Mouse (Mus musculus) regulatory T cell (primary cell): ENCODE measurements around the gene Mtus2.

Source experiments
- in situ Hi-C: fragments of 300-600 bp; cut with MboI, MseI; formaldehyde crosslinking; loops from one replicate; pipeline ENCODE4 v1.15.1; 2025; ENCODE audit warnings: high pct_unique_total_duplicates

Gene Mtus2

DNA sequence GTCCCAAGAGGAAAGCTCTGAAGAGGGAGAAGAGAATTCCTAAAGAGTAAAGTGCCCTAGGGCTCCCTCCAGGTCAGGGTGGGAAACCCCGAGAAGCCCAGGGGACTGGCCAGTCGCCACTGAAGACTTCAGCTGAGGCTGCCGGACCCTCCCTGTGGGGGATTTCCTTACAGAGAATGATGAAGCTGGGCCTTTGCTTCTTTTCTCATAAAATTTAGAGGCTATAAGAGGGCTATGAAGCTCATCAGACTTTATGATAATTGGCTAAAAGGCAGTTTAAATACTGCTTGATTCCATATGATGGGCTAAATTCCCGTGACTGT, 224.1 kb downstream of the Mtus2 start:
- in situ Hi-C loops, result no loop called here

DNA sequence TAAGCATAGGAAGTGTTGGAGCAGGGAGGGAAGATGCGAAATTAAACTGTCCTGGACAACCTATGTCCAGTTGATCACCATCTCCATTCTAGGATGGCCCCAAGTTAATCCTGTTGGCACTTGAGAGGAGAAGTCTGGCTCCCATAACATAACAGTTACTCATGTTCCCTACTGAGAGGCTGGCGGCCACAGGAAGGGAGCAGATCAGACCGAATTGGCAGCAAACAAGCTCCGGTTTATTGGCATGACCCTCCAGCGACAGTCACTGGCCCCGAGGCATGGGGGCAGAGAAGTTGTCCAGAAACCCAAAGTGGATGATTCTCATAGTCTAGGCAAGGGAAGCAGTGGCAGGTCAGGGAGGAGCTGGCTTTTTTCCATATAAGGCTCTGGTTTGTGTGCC, 224.8 kb downstream of the Mtus2 start:
- in situ Hi-C loops, result no loop called here

DNA sequence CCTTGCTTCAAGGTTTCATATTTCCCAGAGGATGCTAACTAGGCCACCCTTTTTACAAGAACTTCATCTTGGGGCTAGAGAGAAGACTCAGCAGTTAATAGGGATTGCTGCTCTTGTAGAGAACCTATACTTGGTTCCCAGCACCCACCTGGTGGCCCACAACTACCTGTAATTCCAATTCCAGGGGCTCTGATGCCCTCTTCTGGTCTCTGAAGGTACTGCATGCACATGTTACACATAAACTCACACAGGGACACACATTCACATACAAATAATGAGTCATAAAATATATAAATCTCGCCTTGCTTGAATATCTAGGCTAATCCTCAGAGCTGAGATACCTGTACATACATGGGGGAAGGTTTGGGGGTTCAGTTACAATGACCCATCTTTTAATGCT, 228.8 kb downstream of the Mtus2 start:
- in situ Hi-C loops, result no loop called here

DNA sequence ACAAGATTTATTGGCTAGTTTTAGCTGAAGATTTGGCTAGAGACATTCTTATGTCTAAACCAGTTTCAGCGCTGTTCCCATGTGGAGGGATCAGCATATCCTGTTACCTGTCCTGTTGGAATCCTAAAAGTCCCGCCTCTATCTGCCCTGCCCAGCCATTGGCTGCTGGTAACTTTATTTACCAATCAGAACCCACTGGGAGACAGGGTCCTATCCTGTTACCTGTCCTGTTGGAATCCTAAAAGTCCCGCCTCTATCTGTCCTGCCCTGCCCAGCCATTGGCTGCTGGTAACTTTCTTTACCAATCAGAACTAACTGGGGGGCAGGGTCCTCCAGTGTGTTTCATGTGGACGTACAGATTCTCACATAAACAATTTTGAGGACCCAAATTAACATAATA, 234.3 kb downstream of the Mtus2 start:
- in situ Hi-C loops, result no loop called here

DNA sequence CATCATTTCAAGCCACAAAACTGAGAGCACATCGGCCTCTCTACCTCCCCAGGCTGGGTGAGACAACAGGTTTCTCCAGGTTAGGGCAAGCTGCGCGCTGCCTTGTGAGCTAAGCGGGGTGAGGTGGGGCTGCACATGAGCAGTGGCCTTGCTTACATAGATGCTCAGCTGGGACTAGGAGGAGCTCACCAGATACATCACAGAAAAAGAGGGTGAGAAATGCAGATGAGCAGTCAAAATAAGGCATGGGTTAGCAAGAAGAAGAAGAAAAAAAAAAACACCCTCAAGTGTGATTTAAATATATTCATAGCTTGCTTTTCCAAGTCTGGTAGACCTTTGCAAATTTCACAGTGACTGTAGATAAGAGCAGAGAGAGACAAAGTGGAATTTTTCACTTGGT, 254.7 kb downstream of the Mtus2 start:
- in situ Hi-C loops, result no loop called here

DNA sequence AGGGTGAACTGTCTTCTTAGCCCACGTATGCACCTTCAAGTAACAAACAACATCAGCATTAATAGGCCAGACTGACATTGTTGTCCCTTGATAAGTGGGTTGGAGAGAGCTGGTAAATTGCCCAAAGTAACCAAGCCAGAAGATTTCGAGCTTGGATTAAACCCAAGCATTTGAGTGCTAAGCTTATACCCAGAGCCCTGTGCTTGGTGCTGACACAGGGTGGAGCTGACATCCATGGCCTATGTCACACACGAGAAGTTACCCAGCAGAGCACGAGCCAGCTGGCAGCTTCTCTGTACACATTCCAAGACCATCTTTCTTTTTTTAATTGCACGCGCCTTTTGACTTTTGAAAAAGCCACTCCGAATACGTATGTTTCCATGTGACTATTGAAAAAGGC, 259.7 kb downstream of the Mtus2 start:
- in situ Hi-C loops, result no loop called here

DNA sequence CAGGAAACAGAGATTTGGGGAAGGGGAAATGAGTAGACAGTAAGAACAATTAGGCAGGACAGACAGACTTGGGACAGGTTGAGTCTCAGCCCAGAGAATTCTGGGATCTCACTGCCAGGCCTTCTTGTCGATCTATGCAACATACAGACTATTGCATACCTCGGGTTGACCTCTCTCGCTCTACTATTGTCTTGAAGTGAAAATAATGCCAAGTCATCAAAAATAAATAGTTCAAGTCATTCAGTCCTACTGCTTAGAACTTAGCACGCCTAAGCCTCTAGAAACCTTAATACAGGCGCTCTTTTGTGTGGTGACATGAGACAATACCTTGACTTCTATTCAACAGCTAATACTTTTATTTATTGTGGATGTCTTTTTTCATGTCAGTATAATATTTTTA, 265.8 kb downstream of the Mtus2 start:
- in situ Hi-C loops, result no loop called here

DNA sequence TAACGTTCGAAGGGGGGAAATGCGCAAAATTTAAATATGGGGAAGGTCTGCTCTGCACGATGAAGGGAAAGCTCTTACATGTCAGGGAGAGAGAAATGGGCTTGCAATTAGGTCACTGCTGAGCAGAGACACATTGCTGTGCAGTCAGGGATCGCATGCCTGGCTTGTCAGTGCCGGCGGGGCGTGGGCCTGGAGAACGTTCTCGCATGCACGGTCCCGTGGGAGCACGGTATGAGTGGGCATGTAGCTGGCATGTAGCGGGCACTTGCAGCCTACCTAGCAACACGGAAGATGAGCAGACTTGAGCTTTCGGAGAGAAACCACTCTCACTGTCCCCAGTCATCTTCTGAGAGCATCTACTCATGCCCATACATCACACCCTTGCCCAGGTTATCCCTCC, 266.9 kb downstream of the Mtus2 start:
- in situ Hi-C loops, result no loop called here

DNA sequence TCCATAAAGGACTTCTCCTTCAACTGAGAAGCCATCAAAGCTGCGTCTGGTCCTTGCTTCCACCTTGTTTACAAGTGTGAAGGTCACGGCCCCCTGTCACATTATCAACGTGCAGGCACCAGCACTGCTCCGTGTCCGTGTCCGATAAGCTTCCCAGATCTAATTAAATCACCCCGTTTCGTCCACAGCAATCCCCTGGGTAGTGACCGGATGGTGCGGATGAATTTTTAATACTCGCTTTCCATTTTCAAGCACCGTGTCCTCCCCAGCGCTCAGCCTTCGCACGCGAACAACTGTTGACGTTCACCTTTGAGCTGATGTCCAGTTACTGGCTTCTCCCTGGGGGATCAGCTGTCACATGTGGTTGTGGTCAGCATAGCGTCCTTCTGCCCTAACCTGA, 276.6 kb downstream of the Mtus2 start:
- in situ Hi-C loops, result loop anchor here (10.0 kb wide), 1 partner anchor 269 kb away; no protein-coding TSS in a partner anchor

DNA sequence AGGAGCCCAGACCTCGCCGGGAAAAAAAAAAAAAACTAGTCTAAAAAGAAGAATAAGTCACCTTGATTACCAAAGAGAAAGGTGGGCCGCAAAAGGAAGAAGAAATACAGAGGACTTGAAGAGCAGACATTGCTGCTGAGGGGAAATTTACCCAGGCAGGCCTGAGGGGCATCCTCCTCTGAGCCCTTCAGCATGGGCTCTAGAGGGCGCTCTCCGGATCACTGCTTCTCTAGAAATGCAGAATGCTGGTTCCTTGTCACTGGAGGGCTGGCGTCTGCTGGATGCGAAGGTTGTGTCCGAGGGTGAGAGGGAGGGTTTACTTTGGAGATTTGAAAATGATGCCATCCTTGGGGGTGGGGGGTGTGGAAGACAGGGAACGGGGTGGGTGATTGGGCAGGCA, 279.5 kb downstream of the Mtus2 start:
- in situ Hi-C loops, result loop anchor here (10.0 kb wide), 1 partner anchor 272 kb away; no protein-coding TSS in a partner anchor

DNA sequence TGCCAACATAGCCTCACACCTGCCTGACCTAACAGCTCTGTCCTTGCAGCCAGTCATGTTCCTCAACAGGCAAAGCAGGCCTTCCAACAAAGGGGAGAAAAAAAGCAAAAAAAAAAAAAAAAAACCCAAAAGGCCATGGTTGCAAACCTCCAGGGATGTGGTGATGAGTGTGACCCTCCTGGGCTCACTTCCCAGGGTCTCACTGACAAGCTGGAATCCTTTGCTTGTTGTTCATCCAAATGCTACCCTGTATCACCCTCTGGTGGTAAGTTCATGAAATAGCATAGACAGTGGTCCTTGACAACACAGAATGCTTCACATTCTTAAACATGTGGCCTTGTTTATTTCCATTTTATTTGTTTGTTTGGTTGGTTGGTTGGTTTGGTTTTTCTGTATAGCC, 281.9 kb downstream of the Mtus2 start:
- in situ Hi-C loops, result loop anchor here (10.0 kb wide), 1 partner anchor 274 kb away; no protein-coding TSS in a partner anchor

DNA sequence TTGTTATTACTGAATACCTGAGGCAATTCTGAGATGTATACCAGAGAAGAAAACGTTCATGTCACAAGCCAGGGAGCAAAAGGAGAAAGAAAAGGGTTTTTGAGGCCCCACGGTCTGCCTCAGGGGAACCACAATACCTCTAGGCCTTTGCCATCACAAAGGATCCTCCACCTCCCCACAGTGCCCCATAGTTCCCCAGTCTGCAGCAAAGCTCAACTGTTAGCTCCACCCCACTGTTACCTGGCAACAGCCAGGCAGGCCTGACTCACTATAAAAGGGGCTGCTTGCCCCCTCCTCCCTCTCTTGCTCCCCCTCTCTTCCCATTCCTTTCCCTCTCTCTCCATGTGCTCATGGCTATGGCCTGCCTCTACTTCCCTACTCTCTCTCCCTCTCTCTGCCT, 282.6 kb downstream of the Mtus2 start:
- in situ Hi-C loops, result loop anchor here (10.0 kb wide), 1 partner anchor 275 kb away; no protein-coding TSS in a partner anchor

DNA sequence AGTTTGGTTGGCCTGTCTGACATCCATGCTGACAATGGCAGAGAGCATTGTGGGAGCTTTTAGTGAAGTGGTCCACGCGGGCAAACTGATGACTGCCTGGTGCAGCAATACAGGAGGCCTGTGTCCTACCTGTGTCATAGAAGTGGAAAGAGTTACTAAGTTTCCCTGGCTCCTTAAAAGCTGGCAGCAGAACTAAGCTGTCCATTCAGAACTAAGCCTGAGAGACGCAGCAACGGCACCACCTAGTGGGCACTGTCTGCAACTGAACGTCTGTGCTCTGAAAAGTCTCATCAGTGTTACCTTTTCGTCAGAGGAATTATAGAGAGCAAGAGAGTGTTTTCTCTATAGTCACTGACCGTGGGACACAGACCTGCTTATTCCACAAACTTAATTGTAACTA, 284.8 kb downstream of the Mtus2 start:
- in situ Hi-C loops, result no loop called here

DNA sequence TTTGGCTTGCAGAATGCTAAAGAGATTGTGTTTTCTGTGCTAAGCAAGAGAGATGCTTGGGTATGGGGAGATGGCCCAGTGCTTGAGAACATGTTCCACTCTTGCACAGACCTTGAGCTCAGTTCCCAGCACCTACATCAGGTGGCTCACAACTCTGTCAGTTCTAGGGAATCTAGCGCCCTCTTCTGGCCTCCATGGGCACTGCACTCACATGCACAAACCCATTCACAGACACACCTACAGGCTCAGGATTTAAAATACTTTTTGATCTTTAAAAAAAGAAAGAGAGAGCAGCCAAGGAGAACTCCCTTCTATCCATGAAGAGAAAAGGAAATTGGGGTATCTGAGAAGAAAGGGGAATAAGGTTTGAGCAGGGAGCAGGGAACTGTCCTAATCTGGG, 287.4 kb downstream of the Mtus2 start:
- in situ Hi-C loops, result no loop called here

DNA sequence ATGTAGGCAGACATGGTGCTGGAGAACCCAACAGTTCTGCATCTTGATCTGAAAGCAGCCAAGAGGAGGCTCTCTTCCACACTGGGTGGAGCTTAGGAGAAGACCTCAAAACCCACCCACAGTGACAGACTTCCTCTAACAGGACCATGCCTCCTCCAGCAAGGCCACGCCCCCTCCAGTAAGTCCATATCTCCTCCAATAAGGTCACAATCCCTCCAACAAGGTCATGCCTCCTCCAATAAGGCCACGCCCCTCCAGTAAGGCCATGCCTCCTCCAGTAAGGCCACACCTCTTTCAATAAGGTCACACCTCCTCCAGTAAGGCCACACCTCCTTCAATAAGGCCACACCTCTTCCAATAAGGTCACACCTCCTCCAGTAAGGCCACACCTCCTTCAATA, 288.3 kb downstream of the Mtus2 start:
- in situ Hi-C loops, result no loop called here

DNA sequence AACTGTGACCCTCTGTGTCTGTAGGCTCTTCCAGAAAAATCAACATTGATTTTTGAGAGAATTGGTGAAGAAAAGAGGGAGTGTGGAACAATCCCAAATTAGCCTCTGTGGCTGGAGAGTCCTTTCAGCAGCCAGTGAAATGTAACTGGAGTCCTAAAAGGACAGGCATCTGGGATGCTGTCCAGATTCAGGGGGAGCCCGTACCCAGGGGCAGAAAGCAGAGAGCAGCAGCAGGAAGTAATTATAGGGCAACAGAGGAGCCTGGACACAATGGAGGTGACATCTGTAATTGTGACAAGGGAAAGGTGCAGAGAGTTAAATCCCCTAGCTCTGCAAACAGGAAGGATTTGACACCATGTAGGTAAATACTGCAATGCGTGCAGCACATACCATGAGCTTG, 291.1 kb downstream of the Mtus2 start:
- in situ Hi-C loops, result no loop called here

DNA sequence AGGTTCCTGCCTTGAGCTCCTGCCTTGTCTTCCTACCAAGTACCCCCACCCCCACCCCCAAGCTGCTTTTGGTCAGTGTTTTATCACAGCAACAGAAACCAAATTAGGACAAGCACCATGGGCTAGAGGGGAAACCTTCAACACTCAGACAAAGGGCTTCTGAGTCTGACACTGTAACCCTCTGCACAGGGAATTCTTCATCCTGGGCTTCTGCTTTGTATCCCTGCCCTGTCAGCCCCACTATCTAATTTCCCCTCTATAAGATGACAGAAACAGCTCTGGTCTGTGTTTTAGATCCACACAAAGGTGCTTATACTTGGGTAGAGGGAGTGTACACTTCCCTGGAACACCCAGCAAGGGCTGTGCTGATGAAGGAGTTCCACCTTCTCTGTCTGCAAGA, 294.7 kb downstream of the Mtus2 start:
- in situ Hi-C loops, result no loop called here

DNA sequence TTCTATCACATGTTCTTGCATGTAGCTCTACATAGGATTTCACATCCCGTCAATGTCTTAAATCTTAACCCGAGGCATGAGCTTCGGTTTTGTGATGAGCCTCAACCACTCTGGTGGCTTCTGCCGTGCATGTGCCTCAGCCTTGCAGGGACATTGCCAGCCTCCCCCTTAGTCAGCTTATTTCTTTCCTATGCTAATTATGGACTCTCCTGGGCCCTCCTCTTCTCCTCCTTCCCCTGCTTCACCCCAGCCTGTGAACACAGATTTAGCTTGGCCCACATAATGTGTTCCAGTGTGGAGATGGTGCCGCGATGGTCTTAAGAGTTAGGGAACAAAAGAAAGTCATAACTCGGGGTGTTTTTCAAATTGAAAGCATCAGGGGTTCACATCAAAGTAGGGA, 304.9 kb downstream of the Mtus2 start:
- in situ Hi-C loops, result loop anchor here (10.0 kb wide), 1 partner anchor 1237 kb away; no protein-coding TSS in a partner anchor

DNA sequence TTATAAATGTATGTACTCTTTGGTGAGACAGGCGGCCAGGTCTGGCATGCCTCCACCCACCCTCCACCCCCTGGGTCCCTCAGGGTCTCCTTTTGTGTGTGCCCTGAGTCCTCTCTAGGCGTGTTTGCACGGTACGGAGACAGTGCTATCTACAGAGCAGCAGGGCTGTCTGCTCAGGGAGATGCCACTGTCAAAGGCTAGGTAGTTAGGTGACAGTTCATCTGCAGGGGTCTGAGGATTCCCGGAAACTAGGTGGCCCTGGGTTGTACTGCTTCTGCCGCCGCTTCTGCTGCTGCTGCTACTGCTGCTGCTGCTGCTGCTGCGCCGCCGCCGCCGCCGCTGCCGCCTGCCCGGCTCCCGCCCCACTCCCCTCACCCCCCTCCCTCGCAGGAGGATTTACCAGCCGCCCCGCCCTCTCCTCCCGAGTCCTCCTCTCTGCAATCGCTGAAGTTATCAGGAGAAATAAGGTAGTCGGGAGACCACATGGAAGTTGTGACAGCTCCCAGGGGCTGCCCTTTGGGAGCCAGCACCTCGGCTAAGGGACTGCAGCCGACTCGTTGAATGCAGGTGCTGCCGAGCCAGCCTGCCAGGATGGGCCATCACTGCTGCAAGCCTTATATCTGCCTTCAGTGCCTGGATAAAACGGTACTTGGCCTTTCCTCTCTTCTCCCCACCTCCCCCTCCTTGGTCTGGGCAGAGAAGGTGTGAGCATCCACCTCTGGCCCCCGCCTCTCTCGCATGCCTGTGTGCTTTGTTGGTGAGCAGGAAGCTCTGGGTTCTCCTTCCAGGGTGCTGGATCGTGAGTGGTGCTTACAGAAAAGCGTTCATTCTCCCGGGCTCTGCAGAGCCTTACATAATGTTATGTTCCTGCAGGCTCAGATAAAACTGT, 307.9 kb downstream of the Mtus2 start:
- in situ Hi-C loops, result loop anchor here (10.0 kb wide), 1 partner anchor 1240 kb away; no protein-coding TSS in a partner anchor

DNA sequence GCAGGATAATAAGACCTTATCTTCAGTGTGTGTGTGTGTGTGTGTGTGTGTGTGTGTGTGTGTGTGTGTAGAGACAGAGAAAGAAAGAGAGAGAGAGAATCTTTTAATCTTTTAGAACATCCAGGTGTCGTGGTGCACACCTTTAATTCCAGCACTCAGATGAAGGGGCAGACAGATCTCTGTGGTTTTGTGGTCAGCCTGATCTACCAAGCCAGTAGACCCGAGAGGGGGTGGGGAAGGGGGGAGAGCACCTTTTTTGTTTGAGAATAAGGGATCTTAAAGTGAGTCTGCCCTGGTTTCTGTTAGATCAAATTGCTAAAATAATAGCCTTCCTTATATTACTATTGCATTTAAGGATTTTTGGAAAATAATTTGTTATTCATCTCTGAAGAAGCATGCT, 309.7 kb downstream of the Mtus2 start:
- in situ Hi-C loops, result loop anchor here (10.0 kb wide), 1 partner anchor 1242 kb away; no protein-coding TSS in a partner anchor

DNA sequence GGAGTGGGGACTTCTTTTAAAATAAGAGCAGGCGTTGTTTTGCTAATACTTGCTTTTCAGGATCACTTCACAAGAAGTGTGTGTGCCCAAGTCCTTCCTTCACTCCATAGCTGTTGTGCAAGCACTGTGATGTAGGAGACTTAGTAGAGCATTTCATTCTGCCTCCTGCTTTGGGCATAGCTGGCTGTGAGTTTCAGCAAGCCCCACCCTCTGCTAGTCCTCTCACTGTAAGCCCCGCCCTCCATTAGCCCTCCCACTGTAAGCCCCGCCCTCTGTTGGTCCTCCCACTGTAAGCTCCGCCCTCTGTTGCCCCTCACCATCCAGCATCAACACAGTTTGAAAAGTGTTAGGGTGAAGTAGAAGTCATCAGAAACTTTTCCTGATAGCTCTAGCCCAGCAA, 310.3 kb downstream of the Mtus2 start:
- in situ Hi-C loops, result loop anchor here (10.0 kb wide), 1 partner anchor 1243 kb away; no protein-coding TSS in a partner anchor

DNA sequence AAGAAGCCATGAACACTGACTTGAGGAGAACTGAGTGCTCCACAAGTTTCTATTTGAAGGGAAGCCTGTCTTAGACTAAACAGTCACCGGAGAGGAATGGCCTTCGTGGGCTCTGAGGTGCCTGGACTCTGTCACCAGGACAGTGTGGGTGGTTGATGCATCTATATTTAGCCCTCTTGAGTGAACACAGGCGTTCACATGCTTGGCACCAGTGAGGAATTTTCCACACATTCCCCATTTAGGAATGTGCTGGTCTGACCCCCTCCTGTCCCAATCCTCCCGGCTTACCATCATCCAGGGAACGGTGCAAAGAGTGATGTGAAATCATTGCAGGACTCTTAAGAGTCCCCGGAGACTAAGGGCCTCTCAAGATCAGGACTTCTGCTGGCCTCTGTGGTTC, 314.9 kb downstream of the Mtus2 start:
- in situ Hi-C loops, result no loop called here

DNA sequence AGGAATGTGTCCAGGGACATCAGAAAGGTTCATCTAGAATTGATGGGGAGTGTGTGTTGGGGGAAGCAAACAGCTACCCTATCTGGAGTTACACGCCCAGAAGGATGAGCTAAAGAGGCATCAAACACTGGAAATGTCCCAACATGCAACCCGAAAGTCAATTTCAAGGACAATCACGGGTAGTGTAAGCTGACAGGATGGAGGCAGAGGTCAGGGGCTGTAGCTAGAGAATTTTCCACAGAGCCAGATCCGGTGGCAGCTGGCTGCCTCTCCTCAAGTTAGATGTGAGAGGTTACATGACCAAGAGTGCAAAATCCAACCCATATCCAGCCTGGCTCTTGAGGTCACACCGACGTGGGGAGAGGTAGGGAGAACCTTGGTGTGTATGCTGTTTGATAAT, 315.7 kb downstream of the Mtus2 start:
- in situ Hi-C loops, result no loop called here
